Mouse (Mus musculus) kidney, adult 2 months (tissue): ENCODE data around the gene Zfp420.

Experiments
- CTCF ChIP-seq: fragments of 200-500 bp; conservative IDR thresholded peaks from 2 replicates; pipeline ENCODE4 v1.5.1; 2011; ENCODE audit warnings: low read depth, mild to moderate bottlenecking, control low read depth, low read length, moderate library complexity, mixed read lengths; ENCODE audit not compliant: insufficient read depth, insufficient read length
- POLR2A ChIP-seq: fragments of 200-500 bp; IDR thresholded peaks from one replicate; pipeline ENCODE4 v1.6.1; 2011; ENCODE audit warnings: low read depth, low read length, control low read depth

GRCm38 (mm10) chr7:29815061-29815784 is 44.6 kb upstream of the Zfp420 start:
- TF ChIP-seq CTCF = no peak
- no peak for TF ChIP-seq POLR2A
